Mouse (Mus musculus) small intestine, adult 2 months (tissue): ENCODE measurements at regions not wholly inside any gene's neighbourhood (a gene's known extent, or its start where the extent isn't known, plus 50 kb on each side); places are given as distances from the start of the nearest gene placed in this dataset.
"Not testable (repeated sequence)": the region's sequence is repeated elsewhere in the genome, so short reads cannot be mapped to it uniquely, and the experiment has no call there.

ENCODE experiments used
- H3K27ac ChIP-seq: fragments of 200-500 bp; 2 replicates; pipeline ENCODE4 v1.5.1; 2012; ENCODE audit warnings: low read depth, low read length, control low read depth, inconsistent platforms; ENCODE audit not compliant: insufficient read depth
- H3K27me3 ChIP-seq: fragments of 200-500 bp; 2 replicates; pipeline ENCODE4 v1.6.1; 2012; ENCODE audit warnings: mild to moderate bottlenecking, moderate library complexity, low read length, inconsistent platforms; ENCODE audit not compliant: control insufficient read depth, insufficient read depth
- H3K36me3 ChIP-seq: fragments of 200-500 bp; 2 replicates; pipeline ENCODE4 v1.6.1; 2012; ENCODE audit warnings: mild to moderate bottlenecking, low read length, control low read depth, inconsistent platforms; ENCODE audit not compliant: control insufficient read depth, insufficient read depth
- H3K4me1 ChIP-seq: fragments of 200-500 bp; 2 replicates; pipeline ENCODE4 v1.6.1; 2012; ENCODE audit warnings: low read length, inconsistent platforms, mixed read lengths; ENCODE audit not compliant: control insufficient read depth, insufficient read depth, insufficient read length
- H3K4me3 ChIP-seq: fragments of 200-500 bp; 2 replicates; pipeline ENCODE4 v1.5.1; 2012; ENCODE audit warnings: low read depth, mild to moderate bottlenecking, control low read depth, inconsistent platforms, low read length, moderate library complexity
- CTCF ChIP-seq: fragments of 200-500 bp; IDR thresholded peaks from 2 replicates; pipeline ENCODE4 v1.5.1; 2012; ENCODE audit warnings: low read depth, mild to moderate bottlenecking, control low read depth, inconsistent platforms, low read length, moderate library complexity, mixed read lengths; ENCODE audit not compliant: insufficient replicate concordance, insufficient read length; ENCODE audit errors: extremely low read depth
- POLR2A ChIP-seq: fragments of 200-500 bp; IDR thresholded peaks from 2 replicates; pipeline ENCODE4 v1.6.1; 2012; ENCODE audit warnings: low read depth, mild to moderate bottlenecking, control low read depth, inconsistent platforms, low read length, moderate library complexity
- WGBS: fragments of 180-500 bp; shearing (Covaris S2); methylation state at CpG from one replicate; pipeline ENCODE4 v1.1.7; 2018; 5-methylcytosine and 5-hydroxymethylcytosine counted together

GRCm38 (mm10) chr10:14314004-14314581 is 231.4 kb downstream of the Adgrg6 start:
- 71% methylated on average over 10 of the region's 10 CpGs for WGBS
- no peaks in the 10 kb centered on the region for H3K36me3 ChIP-seq
- H3K27ac ChIP-seq, result no peak overlapping the region
- TF ChIP-seq POLR2A, result no peak
- TF ChIP-seq CTCF, result no peak
- H3K4me1 ChIP-seq, result no peaks in the 10 kb centered on the region
- no peak overlapping the region for H3K4me3 ChIP-seq
- no peaks in the 10 kb centered on the region for H3K27me3 ChIP-seq

GRCm38 (mm10) chr10:14312959-14313358 is 232.5 kb downstream of the Adgrg6 start:
- no peaks in the 10 kb centered on the region for H3K36me3 ChIP-seq
- H3K4me1 ChIP-seq, result no peaks in the 10 kb centered on the region
- 76% methylated on average over 4 of the region's 4 CpGs for WGBS
- no peak overlapping the region for H3K27ac ChIP-seq
- TF ChIP-seq POLR2A, result no peak
- TF ChIP-seq CTCF, result no peak
- H3K27me3 ChIP-seq, result no peaks in the 10 kb centered on the region
- no peak overlapping the region for H3K4me3 ChIP-seq

- 73% methylated on average over 3 of the region's 3 CpGs for WGBS
- no peaks in the 10 kb centered on the region for H3K36me3 ChIP-seq
These were observed 233.5 kb downstream of the Adgrg6 start for GRCm38 (mm10) chr10:14311962-14312361.

GRCm38 (mm10) chr10:14306811-14307210 is 238.6 kb downstream of the Adgrg6 start:
- WGBS, result 49% methylated on average over 3 of the region's 3 CpGs
- H3K4me3 ChIP-seq, result no peak overlapping the region
- no peaks in the 10 kb centered on the region for H3K4me1 ChIP-seq
- H3K27ac ChIP-seq, result no peak overlapping the region
- H3K36me3 ChIP-seq, result no peaks in the 10 kb centered on the region
- no peak for TF ChIP-seq CTCF
- no peak for TF ChIP-seq POLR2A
- H3K27me3 ChIP-seq, result no peaks in the 10 kb centered on the region

More at GRCm38 (mm10) chr10:14311962-14312361, 233.5 kb downstream of the Adgrg6 start:
- H3K27me3 ChIP-seq, result no peaks in the 10 kb centered on the region
- H3K27ac ChIP-seq, result no peak overlapping the region
- H3K4me3 ChIP-seq, result no peak overlapping the region
- H3K4me1 ChIP-seq, result no peaks in the 10 kb centered on the region
- TF ChIP-seq POLR2A, result no peak
- no peak for TF ChIP-seq CTCF

- no peak for TF ChIP-seq POLR2A
- TF ChIP-seq CTCF, result no peak
- no peaks in the 10 kb centered on the region for H3K27me3 ChIP-seq
- H3K27ac ChIP-seq, result no peak overlapping the region
- H3K36me3 ChIP-seq, result no peaks in the 10 kb centered on the region
- H3K4me3 ChIP-seq, result no peak overlapping the region
- no peaks in the 10 kb centered on the region for H3K4me1 ChIP-seq
These were observed 242.0 kb downstream of the Adgrg6 start for GRCm38 (mm10) chr10:14303476-14303875.

DNA sequence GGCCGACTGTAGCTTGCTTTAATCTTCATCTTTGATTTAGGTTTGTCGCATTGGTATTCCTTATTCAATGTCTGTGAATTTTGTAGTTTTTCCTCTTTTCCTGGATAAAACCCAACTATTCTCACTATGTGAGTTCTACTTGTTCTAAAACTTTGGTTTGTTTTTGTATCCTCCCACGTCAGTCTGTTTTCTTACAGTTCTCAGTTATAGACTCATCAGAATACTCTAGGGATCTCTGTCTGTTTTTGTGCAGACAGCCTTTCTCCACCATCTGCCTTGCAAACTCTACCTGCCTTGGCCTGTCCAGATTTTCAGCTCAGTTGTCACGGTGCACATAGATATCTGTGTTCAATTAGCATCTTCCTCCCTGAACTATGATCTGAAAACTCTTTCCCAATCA is 249.3 kb downstream of the Adgrg6 start:
- TF ChIP-seq CTCF (no peak), POLR2A (no peak)
- H3K4me3 ChIP-seq, result no peak overlapping the region
- 78% methylated on average over 4 of the region's 4 CpGs for WGBS
- no peaks in the 10 kb centered on the region for H3K4me1 ChIP-seq
- no peak overlapping the region for H3K27ac ChIP-seq
- no peaks in the 10 kb centered on the region for H3K27me3 ChIP-seq
- H3K36me3 ChIP-seq, result no peaks in the 10 kb centered on the region

- not testable (repeated sequence) for H3K27ac ChIP-seq, H3K4me3 ChIP-seq, H3K36me3 ChIP-seq, H3K4me1 ChIP-seq, H3K27me3 ChIP-seq
- WGBS, result 79% methylated on average over 8 of the region's 8 CpGs
These were observed 252.8 kb downstream of the Adgrg6 start for GRCm38 (mm10) chr10:14292701-14293100.

GRCm38 (mm10) chr10:14287551-14287950 is 257.9 kb downstream of the Adgrg6 start:
- Histone ChIP-seq H3K27ac (no peak overlapping the region), H3K27me3 (no peaks in the 10 kb centered on the region), H3K4me1 (no peaks in the 10 kb centered on the region), H3K36me3 (no peaks in the 10 kb centered on the region), H3K4me3 (no peak overlapping the region)
- TF ChIP-seq CTCF (no peak), POLR2A (no peak)
- 78% methylated on average over 4 of the region's 4 CpGs for WGBS
